Mouse (Mus musculus) heart, embryonic 13.5 days (tissue): ENCODE measurements around the gene Lemd1. TPM values are rescaled to one million over a fixed set of nuclear protein-coding genes. Genes with fewer than 3 reads are reported as not detected.

Source experiments
- ATAC-seq: fragments of 200-750 bp; cut with Nextera tagmentation; 2 replicates; pipeline ENCODE4 v1.8.0; 2017; ENCODE audit warnings: moderate TSS enrichment; ENCODE audit not compliant: insufficient number of reproducible peaks, low FRiP score, low TSS enrichment; ENCODE audit errors: extremely low read depth
- H3K27ac ChIP-seq: fragments of 300-500 bp; sonication (generic); replicated peaks from 2 replicates; pipeline ENCODE4 v1.5.1; 2015; ENCODE audit warnings: moderate library complexity, mild to moderate bottlenecking, inconsistent platforms
- H3K27me3 ChIP-seq: fragments of 300-500 bp; sonication (generic); replicated peaks from 2 replicates; pipeline ENCODE4 v1.6.1; 2015; ENCODE audit warnings: mild to moderate bottlenecking, inconsistent platforms
- H3K36me3 ChIP-seq: fragments of 300-500 bp; sonication (generic); 2 replicates; pipeline ENCODE4 v1.6.1; 2015; ENCODE audit warnings: mild to moderate bottlenecking, inconsistent platforms
- H3K4me1 ChIP-seq: fragments of 300-500 bp; sonication (generic); 2 replicates; pipeline ENCODE4 v1.6.1; 2015; ENCODE audit warnings: inconsistent platforms
- H3K4me2 ChIP-seq: fragments of 300-500 bp; sonication (generic); 2 replicates; pipeline ENCODE4 v1.6.1; 2015; ENCODE audit warnings: inconsistent platforms, mild to moderate bottlenecking, moderate library complexity
- H3K4me3 ChIP-seq: fragments of 300-500 bp; sonication (generic); 2 replicates; pipeline ENCODE4 v1.5.1; 2015; ENCODE audit warnings: moderate library complexity, mild to moderate bottlenecking, inconsistent platforms
- H3K9ac ChIP-seq: fragments of 300-500 bp; sonication (generic); 2 replicates; pipeline ENCODE4 v1.6.1; 2015; ENCODE audit warnings: inconsistent platforms, mild to moderate bottlenecking, moderate library complexity
- H3K9me3 ChIP-seq: fragments of 300-500 bp; sonication (generic); 2 replicates; pipeline ENCODE4 v1.6.1; 2016; ENCODE audit warnings: inconsistent platforms
- WGBS: fragments of 180-500 bp; shearing (Covaris S2); methylation state at CpG from one replicate; pipeline ENCODE4 v1.1.7; 2015; ENCODE audit warnings: mixed read lengths; 5-methylcytosine and 5-hydroxymethylcytosine counted together
- polyA plus RNA-seq: library from polyadenylated mRNA; unstranded; fragments of >200 nt; fragmentation: Nextera tagmentation; extraction: Ambion mirVana; gene quantifications from 2 replicates; pipeline ENCODE4 v1.2.1, GENCODE M21; 2015

Gene Lemd1
- not detected in 2 replicates for polyA plus RNA-seq

DNA sequence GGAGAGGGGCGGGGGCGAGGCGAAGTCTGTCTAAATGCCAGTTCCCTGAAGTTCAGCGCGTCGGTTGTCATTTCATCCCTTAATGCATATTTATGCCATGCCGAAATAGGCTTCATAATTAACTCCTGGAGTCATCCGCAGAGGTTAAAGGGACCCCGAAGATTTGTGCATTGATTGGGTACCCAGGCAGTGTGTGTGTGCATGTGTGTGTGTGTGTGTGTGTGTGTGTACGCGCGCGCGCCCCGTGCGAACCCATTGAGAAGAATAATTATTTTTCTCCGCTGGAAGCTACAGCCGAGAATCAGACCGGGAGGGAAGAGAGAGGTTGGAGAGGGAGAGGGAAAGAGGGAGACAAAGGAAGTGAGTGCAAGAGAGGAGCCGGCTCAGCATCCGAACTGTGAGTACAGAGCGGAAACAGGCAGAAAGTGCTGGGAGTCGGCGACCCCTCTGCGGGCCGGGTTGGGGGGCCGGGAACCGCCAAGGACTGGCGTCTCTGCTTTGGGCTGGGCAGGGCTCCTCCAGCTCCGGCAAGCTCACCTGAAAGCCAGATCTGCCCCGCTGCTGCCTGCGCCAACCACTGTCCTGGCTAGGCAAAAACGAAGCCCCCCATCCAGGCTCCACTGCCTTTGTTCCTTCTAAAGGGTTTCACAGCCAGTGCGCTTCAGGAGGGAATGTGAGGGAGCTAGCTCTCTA lies at the start of gene Lemd1, which contains the start of gene AC124108.1:
Lemd1 (plus strand) TSS at position 339 of the 693 bp plus-strand sequence.
AC124108.1 (plus strand) TSS at position 365 of the 693 bp plus-strand sequence.
- peak within 1 kb of the TSS; percentile 75 for H3K9ac ChIP-seq
- peaks cover 38% of the 10 kb centered on the region for H3K4me1 ChIP-seq
- H3K36me3 ChIP-seq, result no peaks in the 10 kb centered on the region
- H3K4me2 ChIP-seq, result peak within 1 kb of the TSS; percentile 97
- WGBS, result under 1% methylated on average over 34 of the region's 34 CpGs
- no peak within 1 kb of the TSS for H3K27ac ChIP-seq
- peak within 1 kb of the TSS; percentile 65 for H3K4me3 ChIP-seq
- H3K27me3 ChIP-seq, result peaks cover 97% of the 10 kb centered on the region
- H3K9me3 ChIP-seq, result no peaks in the 10 kb centered on the region
- ATAC-seq, result no peak

DNA sequence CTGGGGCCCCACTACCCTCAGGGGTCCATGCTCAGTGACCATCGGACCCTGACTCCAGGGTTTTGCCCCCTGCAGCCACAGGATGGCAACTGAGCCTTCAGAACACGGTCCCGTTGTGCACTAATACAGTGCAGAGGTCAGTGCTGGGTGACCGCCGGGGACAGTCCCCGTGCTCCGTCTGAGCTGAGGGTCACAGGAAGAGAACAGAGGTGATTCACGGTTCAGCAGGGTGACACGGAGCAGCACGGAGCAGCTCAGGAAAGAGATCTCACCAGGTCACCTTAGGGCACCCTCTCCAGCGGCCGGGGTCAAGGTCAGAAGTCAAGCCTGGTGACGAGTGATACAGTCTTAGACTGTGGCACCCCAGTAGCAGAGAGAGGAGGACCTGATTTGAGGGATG lies 49.5 kb upstream of the Lemd1 start:
- Histone ChIP-seq H3K4me2 (no peak overlapping the region), H3K36me3 (no peaks in the 10 kb centered on the region), H3K9ac (no peak overlapping the region), H3K4me1 (peaks cover 20% of the 10 kb centered on the region), H3K4me3 (no peak overlapping the region), H3K27ac (no peak overlapping the region), H3K9me3 (no peaks in the 10 kb centered on the region), H3K27me3 (peaks cover 2% of the 10 kb centered on the region)
- no peak for ATAC-seq
- 66% methylated on average over 13 of the region's 13 CpGs for WGBS

DNA sequence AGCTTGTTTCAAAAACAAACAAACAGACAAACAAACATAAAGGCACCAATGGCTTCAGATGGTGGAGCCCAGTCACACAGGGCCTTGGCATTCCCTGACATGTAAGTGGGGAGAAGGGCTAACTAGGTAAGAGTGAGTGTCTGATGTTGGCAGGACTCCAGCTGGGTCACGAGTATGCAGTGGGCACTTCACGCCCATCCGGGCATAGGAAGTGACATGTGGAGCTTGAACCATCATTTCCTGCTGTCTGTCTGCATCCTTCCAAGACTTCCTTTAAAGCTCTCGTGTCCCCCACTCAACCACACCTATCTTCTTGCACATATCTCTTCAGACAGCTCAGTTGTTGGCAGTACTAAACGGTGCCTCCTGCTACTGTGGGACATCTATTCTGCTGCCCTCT lies 48.2 kb upstream of the Lemd1 start:
- ATAC-seq, result no peak
- WGBS, result 56% methylated on average over 5 of the region's 5 CpGs

DNA sequence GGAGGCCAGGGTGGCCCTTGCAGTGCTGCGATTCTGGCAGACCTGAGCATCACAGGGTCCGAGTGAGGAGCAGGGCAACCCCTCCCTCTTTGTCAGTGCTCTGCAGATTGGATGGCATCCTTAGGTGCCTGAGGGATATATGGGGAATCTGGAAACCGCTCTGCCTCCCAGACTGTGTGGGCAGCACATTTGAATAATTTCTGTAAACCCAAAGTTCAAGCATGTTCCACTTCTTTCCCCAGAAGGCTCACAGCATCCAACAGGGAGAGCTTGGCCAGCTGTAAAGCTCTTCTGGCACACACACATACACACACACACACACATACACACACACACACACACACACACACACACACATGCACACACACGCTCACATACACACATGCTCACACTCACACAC lies 47.5 kb upstream of the Lemd1 start:
- Histone ChIP-seq H3K9me3 (no peaks in the 10 kb centered on the region), H3K4me1 (peaks cover 8% of the 10 kb centered on the region), H3K27ac (no peak overlapping the region), H3K27me3 (peaks cover 2% of the 10 kb centered on the region), H3K4me3 (no peak overlapping the region), H3K36me3 (no peaks in the 10 kb centered on the region), H3K4me2 (no peak overlapping the region), H3K9ac (no peak overlapping the region)
- WGBS, result 67% methylated on average over 4 of the region's 4 CpGs
- ATAC-seq, result no peak

More for the DNA sequence above, 48.2 kb upstream of the Lemd1 start:
- H3K4me1 ChIP-seq, result peaks cover 15% of the 10 kb centered on the region
- H3K27me3 ChIP-seq, result peaks cover 2% of the 10 kb centered on the region
- no peak overlapping the region for H3K27ac ChIP-seq
- no peak overlapping the region for H3K4me3 ChIP-seq
- H3K4me2 ChIP-seq, result no peak overlapping the region
- H3K36me3 ChIP-seq, result no peaks in the 10 kb centered on the region
- no peak overlapping the region for H3K9ac ChIP-seq
- H3K9me3 ChIP-seq, result no peaks in the 10 kb centered on the region

DNA sequence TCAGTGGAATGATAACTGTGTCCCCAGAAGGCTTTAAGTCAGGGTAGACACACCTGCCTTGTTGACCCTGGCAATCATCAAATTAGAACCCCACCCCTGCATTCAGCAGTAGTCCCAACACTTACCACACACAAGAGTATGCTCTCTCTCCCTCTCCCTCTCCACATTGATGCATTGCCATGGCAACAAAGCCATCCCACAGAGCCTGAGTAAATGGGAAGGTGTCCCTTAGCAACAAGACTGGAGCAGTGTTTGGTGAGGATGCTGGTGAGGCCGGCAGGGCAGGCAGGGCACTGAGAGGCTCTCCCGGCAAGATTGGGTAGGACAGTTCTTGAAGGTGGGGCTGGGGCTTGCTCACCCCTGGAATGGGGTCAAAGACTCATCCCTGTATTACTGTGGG lies 47.0 kb upstream of the Lemd1 start:
- Histone ChIP-seq H3K4me1 (peaks cover 6% of the 10 kb centered on the region), H3K27me3 (peaks cover 2% of the 10 kb centered on the region), H3K4me2 (no peak overlapping the region), H3K9me3 (no peaks in the 10 kb centered on the region), H3K9ac (no peak overlapping the region), H3K27ac (no peak overlapping the region), H3K4me3 (no peak overlapping the region), H3K36me3 (no peaks in the 10 kb centered on the region)
- no peak for ATAC-seq
- WGBS, result 51% methylated on average over 2 of the region's 2 CpGs

DNA sequence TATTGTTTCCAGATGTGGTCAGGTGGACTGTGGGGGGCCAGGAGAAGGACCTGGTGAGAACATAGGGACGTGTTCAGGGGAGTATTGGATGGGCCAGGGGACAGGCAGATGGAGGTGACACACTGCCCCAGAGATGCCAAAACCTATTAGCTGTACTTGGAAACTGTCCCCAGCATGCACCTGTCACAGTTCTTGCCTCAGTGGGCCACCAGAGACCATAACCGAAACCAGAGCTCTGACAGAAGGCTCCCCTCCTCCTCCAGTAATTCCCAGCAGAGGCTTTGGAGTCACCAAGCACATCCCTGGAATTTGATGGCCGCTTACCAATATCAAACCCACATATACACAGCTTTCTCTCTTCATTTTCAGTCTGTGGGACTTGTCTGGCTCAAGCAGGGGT lies 46.4 kb upstream of the Lemd1 start:
- Histone ChIP-seq H3K9me3 (no peaks in the 10 kb centered on the region), H3K27me3 (peaks cover 2% of the 10 kb centered on the region), H3K27ac (no peak overlapping the region), H3K36me3 (no peaks in the 10 kb centered on the region), H3K9ac (no peak overlapping the region), H3K4me3 (no peak overlapping the region), H3K4me1 (peaks cover 7% of the 10 kb centered on the region), H3K4me2 (no peak overlapping the region)
- WGBS, result 69% methylated on average over 3 of the region's 3 CpGs
- ATAC-seq, result no peak

DNA sequence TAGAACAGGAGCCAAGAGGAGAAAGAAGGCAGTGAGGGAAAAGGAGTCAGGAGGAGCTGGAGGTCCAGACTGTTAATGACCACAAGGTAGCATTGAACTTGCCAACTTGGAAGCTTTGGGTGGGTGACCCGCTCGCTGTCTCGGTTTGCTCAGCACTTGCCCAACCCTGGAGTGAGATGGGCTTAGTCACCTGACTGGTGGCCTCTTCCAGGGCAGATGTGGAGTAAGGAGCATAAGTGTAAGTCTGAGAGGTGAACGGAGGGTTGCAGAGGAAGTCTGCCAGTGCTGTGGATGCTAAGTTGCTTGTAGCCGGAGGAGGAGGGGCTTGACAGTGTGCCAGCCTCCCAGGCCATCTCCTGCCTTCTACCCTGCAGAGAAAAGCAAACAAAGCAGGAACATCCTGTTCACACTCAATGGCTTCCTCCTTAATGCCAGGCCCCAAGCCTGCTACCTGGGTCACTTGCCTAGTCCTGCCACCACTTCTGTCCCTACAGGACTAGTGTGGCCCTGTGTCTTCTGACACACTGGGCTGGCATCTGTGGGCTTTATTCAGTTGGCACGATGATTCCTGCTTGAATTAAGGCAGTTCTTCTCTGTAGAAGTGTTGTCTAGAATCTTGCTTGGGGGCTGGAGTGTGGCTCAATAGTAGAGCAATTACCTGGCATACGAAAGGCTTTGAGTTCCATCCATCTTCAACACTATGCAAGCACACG lies 45.1 kb upstream of the Lemd1 start:
- Histone ChIP-seq H3K4me3 (no peak overlapping the region), H3K9ac (no peak overlapping the region), H3K4me2 (no peak overlapping the region), H3K27me3 (peaks cover 2% of the 10 kb centered on the region), H3K4me1 (peaks cover 18% of the 10 kb centered on the region), H3K27ac (no peak overlapping the region), H3K36me3 (no peaks in the 10 kb centered on the region), H3K9me3 (no peaks in the 10 kb centered on the region)
- no peak for ATAC-seq
- WGBS, result 82% methylated on average over 8 of the region's 8 CpGs

DNA sequence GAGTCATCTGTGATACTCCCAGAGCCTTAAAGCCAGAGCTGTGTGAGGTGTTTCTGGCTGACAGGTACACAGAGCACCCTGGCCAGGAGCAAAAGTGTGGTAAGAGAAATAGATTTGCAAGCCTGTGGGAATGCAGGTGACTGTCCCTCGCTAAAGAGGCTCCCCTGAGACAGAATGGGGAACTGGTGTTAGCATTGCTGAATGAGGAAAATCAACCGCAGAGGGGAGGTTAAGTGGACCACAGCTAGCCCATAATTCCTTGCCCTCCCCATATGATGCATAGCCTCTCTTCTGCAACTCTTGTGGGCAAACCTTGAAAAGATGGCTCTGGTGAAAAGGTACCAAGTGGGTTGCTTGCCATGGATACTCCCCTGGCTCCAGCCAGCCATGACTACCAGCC lies 41.8 kb upstream of the Lemd1 start:
- no peak overlapping the region for H3K9ac ChIP-seq
- peaks cover 42% of the 10 kb centered on the region for H3K4me1 ChIP-seq
- H3K27me3 ChIP-seq, result no peaks in the 10 kb centered on the region; the same call in 1 of the 2 replicates
- ATAC-seq, result no peak
- peak overlapping the region; percentile 55; the same call in 1 of the 2 replicates for H3K27ac ChIP-seq
- no peaks in the 10 kb centered on the region for H3K9me3 ChIP-seq
- no peak overlapping the region for H3K4me2 ChIP-seq
- WGBS, result 76% methylated on average over 2 of the region's 2 CpGs
- H3K4me3 ChIP-seq, result no peak overlapping the region
- no peaks in the 10 kb centered on the region for H3K36me3 ChIP-seq

DNA sequence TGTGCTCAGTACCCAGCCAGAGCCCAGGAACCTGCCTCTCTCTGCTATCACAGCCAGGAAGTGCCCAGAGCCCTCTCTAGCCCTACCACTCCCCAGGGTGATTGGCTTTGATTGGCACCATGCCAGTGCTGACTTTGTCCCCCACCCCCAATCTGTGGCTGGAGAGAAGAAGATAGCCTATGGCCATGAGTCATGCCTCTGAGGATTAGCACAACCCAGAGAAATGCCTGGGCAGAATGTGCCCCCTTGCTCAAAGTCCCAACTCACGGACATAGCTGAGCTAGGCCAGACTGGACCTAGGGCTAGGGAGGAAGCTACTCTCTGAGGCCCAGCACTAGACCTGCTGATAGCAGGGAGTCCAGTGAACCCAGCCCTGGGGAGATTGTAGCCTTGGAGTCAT lies 41.1 kb upstream of the Lemd1 start:
- Histone ChIP-seq H3K4me1 (peaks cover 42% of the 10 kb centered on the region), H3K36me3 (no peaks in the 10 kb centered on the region), H3K4me2 (no peak overlapping the region), H3K9ac (0 out of 2 replicates have a peak overlapping the region, but pooled peaks have one; percentile 3), H3K27me3 (no peaks in the 10 kb centered on the region; the same call in 1 of the 2 replicates), H3K4me3 (no peak overlapping the region), H3K27ac (peak overlapping the region; percentile 55; the same call in 1 of the 2 replicates), H3K9me3 (no peaks in the 10 kb centered on the region)
- ATAC-seq, result no peak
- WGBS, result 4% methylated on average over 1 of the region's 1 CpGs

DNA sequence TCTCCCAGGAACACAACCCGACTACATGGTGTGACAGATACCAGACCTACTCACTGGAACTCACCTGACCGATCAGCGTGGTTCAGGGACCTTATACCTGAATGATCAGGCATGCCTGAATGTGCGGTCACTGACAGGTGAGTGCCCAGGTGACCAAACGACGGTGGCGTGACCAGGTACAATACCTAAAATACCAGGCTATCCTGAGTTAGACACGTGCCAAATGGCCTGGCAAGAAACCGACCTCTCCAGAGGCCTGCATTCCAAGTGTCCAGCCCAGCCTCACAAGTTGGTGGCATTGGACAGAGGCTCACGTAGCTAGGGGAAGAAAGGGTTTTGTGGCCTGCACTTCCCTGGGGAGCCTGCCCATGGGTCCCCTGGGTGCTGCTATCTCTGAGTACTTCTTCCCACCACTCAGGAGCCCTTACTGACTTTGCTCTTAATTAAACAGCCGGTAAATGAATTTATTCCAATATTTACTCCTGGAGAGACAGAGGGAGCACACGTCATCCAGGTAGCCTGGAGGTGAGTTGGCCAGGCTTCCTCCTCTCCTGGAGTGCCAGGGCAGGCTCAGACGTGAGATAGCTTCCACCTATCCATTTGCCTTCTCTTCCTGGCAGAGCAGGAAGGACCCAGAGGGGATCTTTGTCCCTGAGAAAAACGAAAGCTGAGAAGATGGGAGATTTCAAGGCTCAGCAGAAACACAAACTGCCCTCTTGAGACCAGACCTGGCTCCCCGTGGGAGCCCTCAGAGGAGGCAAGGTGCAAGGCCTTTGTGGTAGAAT lies 40.2 kb upstream of the Lemd1 start:
- H3K4me3 ChIP-seq, result no peak overlapping the region
- H3K27ac ChIP-seq, result no peak overlapping the region
- H3K9me3 ChIP-seq, result no peaks in the 10 kb centered on the region
- 62% methylated on average over 15 of the region's 15 CpGs for WGBS
- ATAC-seq, result no peak
- peak overlapping the region; percentile 12; the same call in 1 of the 2 replicates for H3K9ac ChIP-seq
- H3K36me3 ChIP-seq, result no peaks in the 10 kb centered on the region
- H3K4me2 ChIP-seq, result 0 out of 2 replicates have a peak overlapping the region, but pooled peaks have one; percentile 7
- H3K27me3 ChIP-seq, result no peaks in the 10 kb centered on the region; the same call in 1 of the 2 replicates
- H3K4me1 ChIP-seq, result peaks cover 42% of the 10 kb centered on the region

DNA sequence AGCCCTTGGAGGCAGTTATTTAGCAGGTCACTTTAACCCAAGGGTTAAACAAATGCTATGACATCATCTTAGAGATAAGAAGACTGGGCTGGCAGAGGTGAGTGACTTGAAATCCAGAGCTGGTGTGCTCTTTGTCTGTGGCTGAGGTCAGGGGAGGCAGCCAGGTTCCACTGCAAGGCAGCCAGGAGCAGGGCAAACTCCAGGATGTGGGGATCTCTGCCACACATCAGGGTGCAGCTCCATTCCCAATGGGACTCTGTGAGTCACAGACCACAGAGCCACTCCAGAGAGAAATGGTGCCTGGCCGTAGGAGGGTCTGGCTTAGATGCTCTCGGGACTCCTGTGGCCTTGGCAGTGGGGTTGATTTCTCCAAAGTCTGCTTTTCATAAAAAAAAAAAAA lies 39.3 kb upstream of the Lemd1 start:
- no peaks in the 10 kb centered on the region for H3K36me3 ChIP-seq
- H3K9ac ChIP-seq, result peak overlapping the region; percentile 12; the same call in 1 of the 2 replicates
- 0 out of 2 replicates have a peak overlapping the region, but pooled peaks have one; percentile 7 for H3K4me2 ChIP-seq
- WGBS, result 60% methylated on average over 2 of the region's 2 CpGs
- H3K27me3 ChIP-seq, result no peaks in the 10 kb centered on the region
- peaks cover 42% of the 10 kb centered on the region for H3K4me1 ChIP-seq
- ATAC-seq, result 0 out of 2 replicates have a peak, but pooled peaks have one; percentile 16
- no peaks in the 10 kb centered on the region for H3K9me3 ChIP-seq
- H3K27ac ChIP-seq, result 0 out of 2 replicates have a peak overlapping the region, but pooled peaks have one; percentile 20
- no peak overlapping the region for H3K4me3 ChIP-seq
